Mouse (Mus musculus) kidney, adult 2 months (tissue): Measurements from ENCODE around the gene Mecom.

Experiments used
- CTCF ChIP-seq: fragments of 200-500 bp; conservative IDR thresholded peaks from 2 replicates; pipeline ENCODE4 v1.5.1; 2011; ENCODE audit warnings: low read depth, mild to moderate bottlenecking, control low read depth, low read length, moderate library complexity, mixed read lengths; ENCODE audit not compliant: insufficient read depth, insufficient read length
- POLR2A ChIP-seq: fragments of 200-500 bp; IDR thresholded peaks from one replicate; pipeline ENCODE4 v1.6.1; 2011; ENCODE audit warnings: low read depth, low read length, control low read depth

DNA sequence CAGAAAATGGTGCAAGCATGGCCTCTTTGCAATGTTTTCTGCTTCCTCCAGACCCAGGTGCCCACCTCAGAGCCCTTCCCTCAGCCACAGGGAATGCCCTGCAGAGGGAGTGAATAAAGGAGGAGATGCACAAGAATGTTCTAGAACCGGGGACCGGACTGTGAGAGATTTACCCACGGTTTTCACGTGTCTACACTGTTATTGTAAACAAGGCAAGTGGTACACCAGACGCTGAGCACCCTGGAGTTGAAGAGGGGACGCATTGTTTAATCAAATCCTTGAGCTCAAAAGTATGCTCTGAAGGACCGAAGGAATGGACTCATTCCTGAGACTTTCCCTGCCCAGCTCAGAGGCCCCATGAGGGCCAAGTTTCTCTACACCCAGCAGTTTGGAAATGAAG is 43.2 kb downstream of the Mecom start:
- TF ChIP-seq POLR2A (no peak), CTCF (no peak)
